Mouse (Mus musculus) left cerebral cortex, postnatal 36 days (tissue): ENCODE results near the gene Gm4969. TPM values are rescaled to one million over a fixed set of nuclear protein-coding genes. Genes with fewer than 3 reads are reported as not detected.
A peak's percentile ranks its signal among the peaks of the same experiment; 100 is the strongest.
"Not testable (repeated sequence)": the region's sequence is repeated elsewhere in the genome, so short reads cannot be mapped to it uniquely, and the experiment has no call there.

Source experiments
- DNase-seq, 2 experiments: peaks; one replicate each; pipeline ENCODE4 v3.0.0; 2021 to 2022; ENCODE audit warnings: low spot score in 2 of 2, mixed read lengths in 1 of 2
- intact Hi-C: fragments of 180-260 bp; cut with DNase I; formaldehyde crosslinking; loops from one replicate; pipeline ENCODE4 v1.15.1; 2025
- total RNA-seq, 2 experiments: library from RNA; stranded (reverse); gene quantifications; 2 replicates each; pipeline ENCODE4 v1.2.3; 2021

Gm4969 gene
- under 1 TPM; 0.37 to 0.41 TPM for total RNA-seq

- DNase-seq = peak; percentile 44 to 53
- intact Hi-C loops = no loop called here
Observed at GRCm38 (mm10) chr7:19118028-19118771, at the start of gene Gm4969. Gene Gm4969 (minus strand): TSS chr7:19118368.

DNA sequence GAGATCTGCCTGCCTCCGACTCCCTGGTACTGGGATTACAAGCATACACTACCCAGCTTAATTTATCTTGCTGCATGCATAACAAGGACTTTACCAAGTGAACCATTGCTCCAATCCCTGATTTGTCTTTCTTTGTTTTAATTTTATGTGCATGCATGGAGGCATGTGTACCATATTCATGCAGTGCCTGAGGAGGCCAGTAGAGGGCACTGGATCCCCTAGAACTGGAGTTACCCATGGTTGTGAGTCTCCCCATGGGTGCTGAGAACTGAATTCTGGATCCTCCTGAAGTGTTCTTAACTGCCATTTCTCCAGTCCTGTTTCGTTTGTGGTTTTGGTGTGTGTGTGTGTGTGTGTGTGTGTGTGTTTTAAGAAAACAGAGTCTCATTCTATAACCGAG is 48.8 kb upstream of the Gm4969 start:
- intact Hi-C loops = no loop called here
- DNase-seq = no peak

DNA sequence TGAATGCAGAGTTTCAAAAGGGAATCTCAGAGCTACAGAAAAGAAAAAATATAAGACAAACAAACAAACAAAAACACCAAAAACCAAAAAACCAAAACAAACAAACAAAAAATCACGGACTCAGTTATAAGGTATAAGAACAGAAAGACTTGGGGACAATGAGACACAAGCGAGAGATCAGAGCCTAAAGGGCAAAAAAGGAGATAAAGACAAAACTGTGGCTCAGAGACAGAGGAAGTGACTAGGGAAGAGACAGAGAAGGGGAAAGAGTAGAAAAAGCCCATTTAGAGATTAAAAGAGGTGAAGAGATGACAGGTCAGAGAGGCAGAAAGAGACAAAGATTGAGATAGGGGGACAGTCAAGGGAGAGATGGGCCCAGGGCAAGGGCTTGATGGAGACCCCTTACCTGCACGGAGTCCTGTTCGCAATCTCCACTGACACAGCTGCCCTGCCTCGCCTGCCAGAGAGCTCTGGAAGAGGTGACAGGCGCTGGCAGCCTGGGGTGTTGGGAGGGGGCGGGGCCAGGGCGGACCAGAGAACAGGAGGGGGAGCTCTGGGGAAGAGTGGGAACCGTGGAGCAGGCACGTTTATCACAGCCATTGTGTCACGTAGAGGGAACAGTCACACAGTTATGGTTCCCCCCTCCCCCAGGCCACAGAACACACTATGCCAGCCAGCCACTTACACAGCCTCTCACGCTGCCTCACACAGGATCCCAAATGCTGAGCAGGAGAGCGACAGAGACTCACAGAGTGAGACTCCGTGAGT is 47.7 kb upstream of the Gm4969 start, which contains the start of gene Gipr:
TSS of gene Gipr (minus strand) at position 472 of the 768 bp plus-strand sequence.
- DNase-seq = no peak
- intact Hi-C loops = no loop called here

- intact Hi-C loops = no loop called here
Observed at GRCm38 (mm10) chr7:19164978-19165377, 46.8 kb upstream of the Gm4969 start.

GRCm38 (mm10) chr7:19164189-19164588 is 46.0 kb upstream of the Gm4969 start:
- no peak for DNase-seq
- intact Hi-C loops = no loop called here

More at GRCm38 (mm10) chr7:19164978-19165377, 46.8 kb upstream of the Gm4969 start:
- DNase-seq = no peak

DNA sequence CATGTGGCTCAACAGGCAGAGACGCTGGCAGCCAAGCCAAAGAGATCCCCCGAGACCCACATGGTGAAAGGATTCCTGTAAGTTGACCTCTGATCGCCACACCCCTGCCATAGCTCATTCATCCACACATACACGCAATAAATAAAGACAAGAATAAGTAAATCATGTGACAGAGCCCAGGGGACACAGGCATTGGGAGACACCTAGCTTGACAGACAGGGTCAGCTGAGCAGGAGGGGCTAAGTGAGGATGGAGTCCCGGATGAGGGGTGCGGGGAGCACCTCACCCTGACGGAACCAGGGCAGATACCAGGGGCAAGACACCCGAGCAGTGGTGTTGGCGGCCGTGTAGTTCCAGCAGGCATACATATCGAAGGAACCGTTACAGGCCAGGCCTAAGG is 45.6 kb upstream of the Gm4969 start:
- no peak for DNase-seq
- intact Hi-C loops = no loop called here

GRCm38 (mm10) chr7:19162928-19163327 is 44.8 kb upstream of the Gm4969 start:
- intact Hi-C loops = no loop called here

GRCm38 (mm10) chr7:19160115-19160514 is 41.9 kb upstream of the Gm4969 start:
- no peak for DNase-seq
- intact Hi-C loops = no loop called here

More at GRCm38 (mm10) chr7:19162928-19163327, 44.8 kb upstream of the Gm4969 start:
- no peak for DNase-seq

GRCm38 (mm10) chr7:19159411-19159810 is 41.2 kb upstream of the Gm4969 start:
- no peak for DNase-seq
- intact Hi-C loops = no loop called here

GRCm38 (mm10) chr7:19158601-19159000 is 40.4 kb upstream of the Gm4969 start:
- intact Hi-C loops = no loop called here
- DNase-seq = no peak

DNA sequence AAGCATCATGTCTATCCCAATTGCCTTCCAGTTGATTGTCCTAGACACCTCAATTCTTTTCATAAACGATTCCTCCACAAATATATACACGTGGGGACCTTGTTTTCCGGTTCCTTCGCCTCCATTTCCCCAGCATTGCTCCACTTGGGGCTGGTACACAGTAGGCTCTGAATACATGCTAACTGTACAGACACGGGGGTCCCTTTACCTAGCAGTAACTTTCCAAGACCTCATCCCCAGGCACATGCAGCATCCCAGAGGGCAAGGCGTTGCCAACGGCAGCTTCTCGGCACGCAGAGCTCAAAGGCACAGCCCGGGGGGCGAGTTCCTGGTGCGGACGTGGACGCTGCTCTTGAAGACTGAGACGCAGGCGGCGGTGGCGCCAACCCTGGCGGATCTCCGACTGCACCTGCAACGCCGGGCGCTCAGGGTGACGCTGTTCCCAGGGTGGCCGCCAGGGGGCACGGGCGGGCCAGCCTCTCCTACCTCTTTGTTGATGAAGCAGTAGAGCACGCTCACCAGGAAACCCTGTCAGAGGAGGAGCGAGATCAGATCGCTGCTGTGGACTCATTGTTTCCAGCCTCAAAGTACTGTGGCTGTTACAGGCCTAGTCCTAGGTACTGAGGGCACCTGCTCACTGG is 39.1 kb upstream of the Gm4969 start:
- intact Hi-C loops = no loop called here
- DNase-seq = peak; percentile 93

DNA sequence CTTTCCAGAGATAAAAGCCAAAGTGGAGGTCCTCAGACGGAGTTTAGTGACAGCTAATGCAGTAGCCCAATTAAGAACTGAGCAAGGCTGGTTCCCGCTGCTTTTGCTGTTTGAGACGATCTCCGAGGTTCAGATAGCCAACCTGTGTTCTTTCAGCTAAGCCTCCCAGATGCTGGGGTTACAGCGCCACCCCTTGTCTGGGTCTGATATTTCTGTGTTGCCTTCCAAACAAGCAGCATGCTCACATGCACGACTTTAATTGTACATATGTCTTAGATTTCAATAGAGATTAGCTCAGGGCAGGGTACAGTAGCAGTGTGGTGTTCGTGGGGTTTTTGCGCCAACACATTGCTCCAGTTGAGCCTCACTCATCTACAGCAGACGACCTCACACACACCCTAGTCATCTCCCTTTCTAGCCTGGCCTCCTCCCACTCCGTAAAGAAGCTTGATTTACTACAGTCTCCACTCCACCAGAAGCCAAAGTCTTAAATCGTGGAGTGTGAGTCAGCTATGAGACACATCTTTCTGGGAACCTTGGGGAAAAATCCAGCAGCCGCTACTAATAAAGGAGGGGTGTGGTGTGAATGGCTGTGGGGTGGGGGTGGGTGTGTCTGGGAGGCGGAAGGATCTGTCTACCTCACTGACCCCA is 37.8 kb upstream of the Gm4969 start:
- intact Hi-C loops = loop anchor here (1.0 kb wide), 1 partner anchor 14 kb away; no protein-coding TSS in a partner anchor
- no peak for DNase-seq

GRCm38 (mm10) chr7:19154796-19155195 is 36.6 kb upstream of the Gm4969 start:
- intact Hi-C loops = no loop called here
- DNase-seq = no peak

DNA sequence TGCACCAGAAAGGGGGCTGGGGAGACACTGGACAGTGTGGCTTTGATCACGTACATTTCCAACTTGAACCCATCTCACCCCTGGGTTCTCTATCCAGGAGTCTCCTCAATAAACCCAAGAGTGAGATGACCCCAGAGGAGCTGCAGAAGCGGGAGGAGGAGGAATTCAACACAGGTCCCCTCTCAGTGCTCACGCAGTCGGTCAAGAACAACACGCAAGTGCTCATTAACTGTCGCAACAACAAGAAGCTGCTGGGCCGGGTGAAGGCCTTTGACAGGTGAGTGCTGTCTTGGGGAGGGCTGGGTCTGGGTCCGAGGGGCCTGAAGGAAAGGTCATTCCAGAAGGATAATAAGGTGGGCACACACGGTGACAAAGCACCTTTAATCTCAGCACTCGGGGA is 33.0 kb upstream of the Gm4969 start:
- intact Hi-C loops, DNase-seq: not testable (repeated sequence)

DNA sequence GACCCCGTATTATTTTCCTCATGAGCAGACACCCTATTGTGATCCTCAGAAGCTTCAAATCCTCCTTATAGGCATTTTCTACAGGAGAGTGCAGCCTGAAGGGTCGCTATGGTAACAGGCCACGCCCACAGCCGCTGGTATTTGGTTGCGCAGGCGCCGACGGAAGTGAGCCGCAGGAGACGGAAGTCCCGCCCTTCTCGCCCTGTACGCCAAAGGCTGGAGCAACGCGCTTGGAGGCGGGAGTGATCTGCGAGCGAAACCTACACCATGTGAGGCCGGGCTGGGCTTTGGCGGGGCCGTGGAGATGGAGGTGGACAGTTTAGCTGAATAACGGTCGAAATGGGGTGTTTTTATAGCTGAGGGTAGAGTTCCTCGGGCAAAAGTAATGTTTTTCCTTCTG is 31.5 kb upstream of the Gm4969 start, which contains the start of gene Snrpd2:
TSS of gene Snrpd2 (plus strand) at position 97 of the 400 bp plus-strand sequence.
- DNase-seq = peak; percentile 94
- intact Hi-C loops = no loop called here

DNA sequence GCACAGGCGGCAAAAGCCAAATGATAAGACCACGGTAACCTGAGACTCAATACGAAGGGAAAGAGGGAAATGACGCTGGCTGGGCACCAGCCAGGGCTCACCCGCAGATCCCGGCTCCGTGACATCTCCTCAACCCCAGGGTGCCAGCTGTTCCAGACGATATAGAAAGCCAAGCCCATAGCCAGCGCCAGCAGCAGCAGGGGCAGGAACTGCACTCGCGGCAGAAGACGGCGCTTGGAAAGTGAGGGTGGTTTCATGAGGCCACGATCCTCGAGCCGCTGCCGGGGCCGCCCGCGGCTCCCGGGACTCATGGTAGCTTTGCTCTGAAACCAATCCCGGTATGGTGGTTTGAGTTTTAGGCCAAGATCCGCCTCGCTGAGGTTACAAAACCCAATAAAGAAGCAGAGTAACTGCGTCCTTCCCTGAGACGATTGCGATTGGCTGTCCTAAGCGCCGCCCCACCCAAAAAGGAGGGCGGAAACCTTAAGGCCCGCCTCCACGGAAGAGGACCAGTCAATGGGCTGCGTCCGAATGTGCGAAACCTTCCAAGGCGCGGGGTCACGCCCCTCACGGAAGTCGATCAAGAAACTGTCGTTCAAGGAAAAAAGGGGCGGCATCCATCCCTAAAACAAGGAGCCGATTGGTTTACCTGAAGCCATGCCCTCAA is 30.8 kb upstream of the Gm4969 start, which contains the start of gene Qpctl:
TSS of gene Qpctl (minus strand) at position 417 of the 667 bp plus-strand sequence.
- intact Hi-C loops = no loop called here

DNA sequence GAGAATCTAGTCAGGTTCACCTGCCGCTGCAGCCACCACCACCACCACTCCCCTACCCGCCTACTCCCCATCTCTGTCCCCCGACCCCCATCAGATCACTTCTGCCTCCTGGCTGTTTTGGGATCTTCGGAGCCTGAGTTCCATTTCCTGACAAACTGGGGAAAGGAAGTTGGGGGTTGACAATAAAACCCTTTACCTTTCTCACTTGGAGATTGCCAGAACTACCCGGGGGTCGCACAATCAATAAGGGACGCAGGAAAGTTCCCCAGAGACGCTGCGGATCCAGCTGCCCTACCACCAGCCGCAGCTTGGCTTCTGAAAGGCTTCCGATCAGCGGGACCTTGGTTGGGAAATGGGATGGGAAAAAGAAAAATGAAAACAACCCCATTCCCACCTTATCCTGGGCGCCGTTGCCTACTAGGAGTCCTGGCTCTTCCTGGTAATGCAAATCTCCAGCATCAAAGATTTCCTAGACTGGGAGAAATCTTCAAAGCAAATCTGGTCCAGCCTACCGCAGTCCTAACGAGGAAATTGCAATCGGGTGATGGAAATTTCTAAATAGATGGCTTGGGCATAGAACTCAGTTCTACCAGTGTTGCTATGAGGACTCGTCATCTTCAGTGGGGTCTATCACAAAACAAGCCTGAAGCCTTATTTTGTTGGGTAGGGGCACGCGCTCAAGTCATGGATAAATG is 30.2 kb upstream of the Gm4969 start:
- intact Hi-C loops = no loop called here
- no peak for DNase-seq

More for the DNA sequence above, 30.8 kb upstream of the Gm4969 start, which contains the start of gene Qpctl:
- peak; percentile 97 to 98 for DNase-seq

GRCm38 (mm10) chr7:19147497-19148045 is 29.4 kb upstream of the Gm4969 start:
- no peak for DNase-seq
- intact Hi-C loops = no loop called here
